Mouse (Mus musculus) T-helper 2 cell (primary cell): ENCODE measurements around the gene Hes3.

ENCODE experiments used
- in situ Hi-C: fragments of 300-600 bp; cut with MboI, MseI; formaldehyde crosslinking; loops from one replicate; pipeline ENCODE4 v1.15.1; 2025; ENCODE audit warnings: high pct_unique_total_duplicates

The Hes3 gene

DNA sequence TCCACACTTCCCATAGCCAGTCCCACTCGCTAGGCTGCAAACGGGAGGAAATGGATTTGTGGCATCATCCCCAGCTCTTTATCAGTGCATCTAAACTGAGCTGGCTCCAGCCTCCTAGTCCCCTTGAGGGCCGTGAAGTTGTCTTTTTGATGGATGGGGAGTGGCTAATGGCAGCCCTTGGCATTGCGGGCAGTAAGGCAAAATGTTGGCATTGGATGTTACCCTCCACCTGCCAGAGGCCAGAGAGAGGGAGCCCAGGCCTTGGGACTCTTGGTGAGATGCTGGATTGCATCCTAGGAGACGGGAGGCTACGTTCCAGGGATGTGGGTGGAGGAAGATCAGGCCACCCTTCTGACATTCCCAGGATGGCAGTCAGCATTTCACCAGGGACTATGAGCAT is 14.5 kb upstream of the Hes3 start:
- in situ Hi-C loops, result no loop called here

DNA sequence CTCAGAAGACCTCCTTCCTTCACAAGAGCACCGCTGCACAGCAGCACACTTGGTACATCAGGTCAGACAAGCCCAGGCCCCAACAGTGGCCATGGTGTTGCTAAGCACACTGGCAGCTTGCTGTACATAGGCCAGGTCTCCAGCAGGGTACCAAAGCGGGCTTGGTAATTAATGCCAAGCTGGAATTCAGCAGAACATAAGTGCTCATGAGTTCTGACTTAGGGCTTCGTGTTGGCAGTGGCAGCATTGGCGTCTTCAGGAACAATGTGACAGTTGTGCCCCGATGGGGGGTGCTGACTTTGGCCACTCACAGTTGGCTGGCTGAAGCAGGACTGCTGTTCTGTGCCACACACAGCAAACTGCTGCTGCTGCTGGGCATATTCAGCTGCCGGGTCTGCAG is 13.2 kb upstream of the Hes3 start:
- in situ Hi-C loops, result no loop called here

DNA sequence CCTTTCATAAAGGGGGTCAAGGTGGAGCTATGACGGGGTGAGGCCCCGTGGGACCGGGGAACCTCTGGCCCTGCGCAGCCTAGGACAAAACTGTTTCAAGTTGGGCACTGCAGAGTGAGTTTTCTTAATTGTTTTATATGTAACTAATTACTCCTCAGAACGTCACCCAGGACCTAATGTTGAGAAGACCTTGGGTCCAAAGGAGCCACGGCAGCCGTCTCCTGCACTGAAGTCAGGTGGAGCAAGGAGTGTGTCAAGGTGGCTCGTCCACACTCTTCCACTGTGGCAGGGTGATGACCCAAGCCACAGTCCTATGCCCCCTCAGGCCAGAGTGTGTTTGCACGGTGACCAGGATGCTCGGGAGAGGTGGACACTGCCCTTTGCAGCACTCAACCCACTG is 11.7 kb upstream of the Hes3 start:
- in situ Hi-C loops, result no loop called here

DNA sequence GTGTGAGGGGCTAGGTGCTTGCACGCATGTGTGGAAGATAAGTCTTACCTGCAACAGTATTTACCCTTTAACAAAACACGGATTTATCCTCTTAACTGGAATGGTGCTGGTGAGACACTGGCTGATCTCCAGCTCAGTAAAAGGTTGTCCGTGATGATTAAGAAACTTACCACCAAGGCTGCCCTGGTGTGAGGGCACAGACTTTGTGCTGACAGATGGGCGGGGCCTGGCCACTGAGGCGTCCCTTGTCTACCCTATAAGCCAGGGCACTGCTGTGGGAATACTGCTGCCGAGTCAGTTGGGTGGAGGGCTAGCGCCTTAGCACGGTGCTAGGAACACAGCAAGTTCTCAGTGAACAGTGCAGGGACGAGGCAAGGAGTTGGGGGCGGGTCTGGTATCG is 10.6 kb upstream of the Hes3 start:
- in situ Hi-C loops, result no loop called here

DNA sequence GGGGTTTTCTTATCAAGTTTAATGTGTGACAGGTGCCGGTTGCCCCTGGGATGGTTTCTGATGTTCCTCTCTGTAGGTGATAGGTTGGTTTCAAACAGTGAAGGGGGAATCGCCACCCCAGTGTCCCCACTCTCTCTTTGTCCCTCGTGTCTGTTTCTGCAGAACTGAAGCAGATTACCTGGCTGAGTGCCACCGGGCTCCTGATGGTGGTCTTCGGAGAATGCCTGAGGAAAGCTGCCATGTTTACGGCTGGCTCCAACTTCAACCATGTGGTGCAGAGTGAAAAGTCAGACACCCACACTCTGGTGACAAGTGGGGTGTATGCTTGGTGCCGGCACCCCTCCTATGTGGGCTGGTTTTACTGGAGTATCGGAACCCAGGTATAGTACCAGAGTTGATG is 8.9 kb upstream of the Hes3 start:
- in situ Hi-C loops, result no loop called here

DNA sequence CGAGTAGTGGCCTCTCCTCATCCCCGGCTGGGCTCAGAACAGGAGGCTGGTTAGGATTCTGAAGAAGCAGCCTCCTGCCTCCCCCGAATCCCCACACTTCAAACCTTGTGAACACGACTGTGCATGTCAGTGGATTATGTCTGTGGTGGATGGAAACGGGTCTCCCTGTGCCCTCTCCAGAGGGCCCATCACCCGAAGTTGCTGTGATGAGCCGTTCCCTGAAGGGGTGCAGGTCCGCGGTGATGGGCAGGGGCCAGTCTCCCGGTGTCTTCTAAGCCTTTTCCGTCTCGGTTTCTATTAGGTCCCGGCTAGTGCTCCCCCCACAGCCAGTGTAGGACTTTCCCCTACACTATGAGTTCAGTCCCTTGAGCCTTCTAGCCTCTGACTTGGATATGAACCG is 7.4 kb upstream of the Hes3 start:
- in situ Hi-C loops, result loop anchor here (10.0 kb wide), 1 partner anchor 364 kb away; the partner anchor contains the start of gene Dnajc11

DNA sequence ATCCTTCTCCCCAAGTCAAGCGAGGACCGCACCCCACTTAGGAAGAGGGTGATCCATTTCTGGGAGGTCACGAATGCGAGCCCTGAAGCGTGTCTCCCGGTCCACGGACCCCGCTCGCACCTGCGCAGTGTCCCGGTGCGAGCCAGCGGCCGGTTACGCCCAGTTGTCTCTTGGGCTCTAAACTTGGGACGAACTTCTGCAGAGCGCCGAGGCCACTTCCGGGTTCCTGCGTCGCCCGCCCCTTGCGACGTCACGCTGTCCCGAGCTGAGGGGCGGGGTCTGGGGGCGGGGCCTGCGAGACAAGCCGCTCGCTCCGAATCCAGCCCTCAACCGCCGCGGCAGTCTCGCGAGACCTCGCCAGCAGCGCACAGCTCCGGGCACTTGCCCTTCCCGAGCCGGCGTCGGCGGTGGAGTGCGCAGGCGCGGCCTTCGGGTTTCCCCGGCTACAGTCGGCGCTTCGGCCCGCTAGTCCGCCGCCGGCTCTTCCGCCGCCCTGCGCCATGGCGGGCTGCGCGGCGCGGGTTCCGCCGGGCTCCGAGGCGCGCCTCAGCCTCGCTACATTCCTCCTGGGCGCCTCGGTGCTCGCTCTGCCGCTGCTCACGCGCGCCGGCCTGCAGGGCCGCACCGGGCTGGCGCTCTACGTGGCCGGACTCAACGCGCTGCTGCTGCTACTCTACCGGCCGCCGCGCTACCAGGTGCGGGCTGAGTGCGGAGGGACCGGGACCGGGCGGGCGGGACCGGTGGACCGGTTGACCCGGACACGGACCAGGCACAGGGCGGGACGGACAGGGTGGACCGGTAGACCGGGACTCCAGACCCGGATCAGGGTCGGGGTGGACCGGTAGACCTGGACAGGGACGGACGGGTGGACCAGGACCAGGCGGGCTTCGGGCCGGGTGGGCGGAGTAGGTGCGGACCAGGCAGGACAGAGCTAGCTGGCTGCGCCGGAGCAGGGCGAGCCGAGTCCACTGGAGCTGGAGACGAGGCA is 5.7 kb upstream of the Hes3 start, which contains the start of gene Icmt:
Icmt (plus strand) TSS at position 354 of the 988 bp plus-strand sequence.
- in situ Hi-C loops, result loop anchor here (10.0 kb wide), 1 partner anchor 362 kb away; the partner anchor contains the start of gene Dnajc11

DNA sequence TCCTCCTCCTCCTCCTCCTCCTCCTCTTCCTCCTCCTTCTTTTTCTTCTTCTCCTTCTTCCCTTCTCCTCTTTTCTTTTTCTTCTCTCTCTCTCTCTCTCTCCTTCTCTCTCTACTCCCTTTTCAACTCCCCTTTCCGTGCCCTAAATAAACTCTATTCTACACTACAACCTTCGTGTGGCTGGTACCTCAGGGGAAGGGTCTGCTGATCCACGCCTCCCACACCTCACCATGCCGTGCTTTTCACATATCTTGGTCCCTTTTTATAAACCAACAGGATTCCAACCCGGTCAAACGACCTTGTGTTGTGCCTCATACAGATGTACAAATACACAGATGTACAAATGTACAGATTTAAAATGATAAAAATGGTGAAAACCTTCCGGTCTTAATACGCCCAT is 4.9 kb upstream of the Hes3 start:
- in situ Hi-C loops, result loop anchor here (10.0 kb wide), 1 partner anchor 362 kb away; the partner anchor contains the start of gene Dnajc11

DNA sequence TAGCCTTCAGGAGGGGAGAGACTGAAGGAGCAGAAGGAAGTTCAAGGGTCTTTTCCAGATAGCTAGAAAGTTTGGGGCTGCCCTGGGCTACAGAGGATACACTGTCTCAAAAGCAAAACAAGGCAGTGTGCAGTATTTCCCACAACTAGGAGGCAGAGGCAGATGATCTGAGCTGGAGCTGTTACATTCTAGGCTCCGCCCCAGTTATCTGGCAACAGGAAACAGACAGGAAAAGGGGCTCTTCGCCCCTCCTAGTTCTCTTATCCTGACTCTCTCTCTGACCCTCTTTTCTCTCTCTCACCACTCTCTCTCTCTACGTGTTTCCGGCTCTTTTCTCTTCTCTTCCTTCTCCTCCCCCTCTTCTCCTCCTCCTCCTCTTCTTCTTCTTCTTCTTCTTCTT is 4.5 kb upstream of the Hes3 start:
- in situ Hi-C loops, result loop anchor here (10.0 kb wide), 1 partner anchor 361 kb away; the partner anchor contains the start of gene Dnajc11

DNA sequence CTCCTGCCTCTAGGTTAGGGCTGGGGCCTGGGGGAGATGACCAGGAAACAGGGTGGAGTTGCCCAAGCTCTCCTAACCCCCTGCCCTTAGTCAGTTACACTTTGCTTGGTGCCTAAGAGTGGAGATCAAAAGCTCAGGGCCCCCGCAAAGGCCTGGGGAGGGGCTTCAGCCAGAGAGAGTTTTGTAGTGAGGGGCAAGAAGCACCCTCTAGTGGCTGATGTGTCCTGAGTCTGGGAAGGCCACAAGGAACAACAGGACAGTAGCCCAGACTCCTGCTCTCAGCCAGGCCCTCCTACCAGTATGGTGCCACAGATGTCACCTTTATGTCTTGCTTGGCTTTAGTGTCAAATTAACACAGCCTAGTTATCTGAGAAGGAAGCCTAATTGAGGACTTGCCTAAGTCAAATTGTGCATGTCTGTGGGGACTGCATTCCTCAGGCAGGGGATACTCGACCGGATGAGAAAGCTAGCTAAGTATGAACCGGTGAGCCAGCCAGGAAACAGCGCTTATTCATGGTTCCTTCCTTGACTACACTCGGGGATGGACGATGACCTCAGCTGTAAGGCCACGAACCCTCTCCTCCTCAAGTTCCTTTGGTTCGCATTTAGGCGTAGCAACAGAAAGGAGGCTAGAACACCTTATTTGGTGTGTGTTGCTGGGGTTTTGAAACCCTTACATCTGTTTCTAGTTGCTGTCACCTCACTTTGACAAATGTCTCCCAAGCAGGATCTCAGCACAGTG is 2.9 kb upstream of the Hes3 start:
- in situ Hi-C loops, result loop anchor here (10.0 kb wide), 1 partner anchor 360 kb away; the partner anchor contains the start of gene Dnajc11

DNA sequence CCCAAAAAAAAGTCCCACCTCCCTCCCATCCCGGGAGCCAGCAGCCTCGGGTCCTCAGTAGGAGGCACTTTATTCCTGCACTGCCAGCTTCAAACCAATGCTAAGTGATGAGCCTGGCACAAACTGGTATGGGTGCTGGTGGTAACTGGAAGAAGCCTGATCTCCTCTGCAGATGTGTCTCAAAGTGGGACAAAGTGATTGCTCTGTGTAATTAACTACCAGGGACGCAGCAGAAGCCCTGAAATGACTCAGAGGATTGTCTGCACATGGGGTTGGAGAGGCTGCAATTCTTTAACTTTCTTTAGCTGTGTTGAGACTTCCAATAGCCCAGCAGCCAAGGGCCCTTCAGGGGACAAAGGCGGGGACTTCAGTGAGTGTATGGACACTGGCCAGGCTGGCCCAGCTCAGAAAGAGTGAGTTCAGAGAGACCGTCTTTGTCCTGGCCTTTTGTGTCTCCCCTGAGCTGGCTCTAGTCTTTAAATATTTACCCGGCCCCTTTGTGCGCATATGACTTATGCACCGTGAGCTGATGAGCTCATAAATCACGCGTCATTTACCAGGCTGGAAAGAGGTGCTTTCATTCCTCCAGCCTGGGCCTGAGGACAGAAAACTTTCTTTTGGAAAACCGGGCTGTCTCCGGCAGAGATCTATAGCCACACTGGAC is 772 bp upstream of the Hes3 start:
- in situ Hi-C loops, result loop anchor here (10.0 kb wide), 1 partner anchor 357 kb away; the partner anchor contains the start of gene Dnajc11

DNA sequence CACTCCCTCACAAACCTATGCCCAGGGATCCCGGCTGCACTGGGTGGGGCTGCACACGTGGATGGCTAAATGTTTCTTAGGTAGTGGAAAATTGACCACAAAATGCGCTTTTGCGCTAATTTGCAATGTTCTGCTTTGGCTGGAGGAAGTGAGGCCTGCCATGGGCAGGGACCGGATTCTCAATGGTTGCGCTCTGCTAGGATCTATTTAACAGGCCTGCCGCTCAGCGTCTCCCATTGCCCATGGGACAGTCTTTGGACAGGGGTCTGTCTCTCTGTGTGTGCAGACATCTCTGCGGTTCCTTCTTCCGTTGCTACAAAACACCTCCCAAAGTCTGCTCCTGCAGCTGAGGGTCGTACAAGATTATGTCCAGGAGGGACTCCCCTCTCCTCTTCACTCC is 471 bp downstream of the Hes3 start:
- in situ Hi-C loops, result loop anchor here (10.0 kb wide), 1 partner anchor 356 kb away; the partner anchor contains the start of gene Dnajc11

DNA sequence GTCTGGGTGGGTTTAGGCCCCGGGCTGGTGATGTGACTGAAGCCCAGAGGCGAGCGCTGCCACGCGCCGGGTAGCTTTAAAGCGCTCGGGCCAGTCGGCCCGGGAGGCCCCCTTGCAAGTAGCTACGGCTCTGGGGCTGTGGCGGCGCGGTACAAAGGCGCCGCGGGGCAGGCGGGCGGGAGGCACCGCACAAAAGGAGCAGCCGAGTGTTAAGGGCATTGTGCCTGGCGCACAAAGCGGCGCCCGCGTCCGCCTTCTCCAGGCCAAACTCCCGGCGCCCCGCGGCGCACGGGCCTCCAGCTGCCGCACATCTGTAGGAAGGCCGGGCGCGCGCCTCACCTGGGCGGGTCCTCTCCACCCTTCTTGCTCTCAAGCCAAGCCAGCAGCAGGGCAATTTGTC is 1.1 kb downstream of the Hes3 start:
- in situ Hi-C loops, result loop anchor here (10.0 kb wide), 1 partner anchor 356 kb away; the partner anchor contains the start of gene Dnajc11

DNA sequence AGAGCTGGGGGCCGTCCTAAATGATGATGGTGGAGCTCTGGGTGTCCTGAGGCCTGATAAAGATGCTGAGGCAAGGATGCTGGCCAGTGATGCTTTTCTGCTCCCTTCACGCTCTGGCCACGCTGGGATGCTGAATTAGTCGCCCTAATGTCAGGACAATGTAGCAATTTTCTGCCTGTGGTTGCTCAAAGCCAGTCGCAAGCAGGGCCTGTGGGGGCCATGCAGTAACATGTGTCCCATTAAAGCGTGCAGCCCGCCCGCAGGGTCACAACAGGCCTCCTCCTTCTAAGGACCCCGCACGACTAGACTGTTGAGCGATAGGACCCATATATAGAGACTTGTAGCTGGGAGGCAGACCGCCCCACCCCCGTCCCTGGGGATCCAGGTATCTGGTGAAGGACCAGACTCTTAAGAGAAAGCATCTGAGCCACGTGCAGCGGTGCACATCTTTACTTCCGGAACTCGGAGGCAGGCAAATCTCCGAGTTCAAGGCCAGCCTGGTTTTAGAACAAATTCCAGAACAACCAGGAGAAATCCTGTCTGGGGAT is 3.0 kb downstream of the Hes3 start:
- in situ Hi-C loops, result no loop called here

DNA sequence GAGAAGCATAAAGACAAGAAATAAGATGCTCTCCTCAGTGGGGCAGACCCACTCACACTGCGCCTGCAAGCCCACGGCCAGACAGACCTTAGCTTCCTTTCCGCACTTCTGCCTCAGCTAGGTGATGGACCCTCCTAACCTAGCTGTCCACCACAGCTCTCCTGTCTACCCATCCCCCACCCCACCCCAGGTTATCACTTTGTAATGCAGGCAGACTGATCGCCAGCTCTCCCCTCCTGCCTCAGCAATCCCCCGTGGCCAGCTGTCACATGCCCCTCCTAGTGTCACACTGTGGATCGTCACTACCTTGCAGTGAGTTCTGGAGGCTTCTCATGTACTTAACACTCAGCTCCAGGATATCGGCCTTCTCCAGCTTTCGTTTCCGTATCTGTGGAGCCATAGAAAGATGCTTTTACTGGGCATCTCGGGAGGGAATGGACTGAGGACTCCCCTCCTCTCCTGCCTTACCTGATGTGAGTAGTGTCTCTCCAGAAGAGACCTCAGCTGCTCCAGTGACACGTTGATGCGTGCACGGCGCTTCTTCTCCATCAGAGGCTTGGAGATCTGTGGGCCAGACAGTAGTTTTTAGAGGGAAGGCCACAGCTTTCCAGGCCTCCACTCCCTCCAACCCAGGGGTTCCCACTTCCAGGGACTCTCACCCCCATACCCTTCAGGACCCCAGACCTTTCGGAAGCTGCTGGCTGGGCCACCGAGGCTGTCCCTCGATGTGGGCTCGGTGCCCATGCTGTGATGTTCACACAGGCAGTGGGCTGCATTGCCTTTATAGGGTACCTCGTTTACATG is 3.9 kb downstream of the Hes3 start:
- in situ Hi-C loops, result no loop called here

DNA sequence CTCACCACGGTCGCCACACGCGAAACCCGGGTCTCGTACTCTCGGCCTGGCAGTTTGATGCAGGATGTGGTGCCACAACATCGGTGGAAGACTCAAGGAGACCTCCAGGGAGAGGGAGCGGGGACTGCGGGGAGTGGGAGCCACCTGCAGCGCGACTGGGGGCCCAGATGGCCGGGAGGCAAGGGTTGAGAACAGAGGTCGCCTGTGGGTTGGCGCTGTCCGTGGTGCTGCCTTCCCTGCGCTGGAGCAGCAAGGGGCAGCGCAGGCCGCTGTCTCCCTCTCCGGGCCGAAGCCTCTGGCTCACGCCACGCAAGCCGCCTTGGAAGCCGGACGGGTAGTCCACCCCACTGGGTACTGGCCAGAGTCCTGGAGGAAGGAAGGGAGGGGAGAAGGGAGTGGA is 4.6 kb downstream of the Hes3 start:
- in situ Hi-C loops, result no loop called here

DNA sequence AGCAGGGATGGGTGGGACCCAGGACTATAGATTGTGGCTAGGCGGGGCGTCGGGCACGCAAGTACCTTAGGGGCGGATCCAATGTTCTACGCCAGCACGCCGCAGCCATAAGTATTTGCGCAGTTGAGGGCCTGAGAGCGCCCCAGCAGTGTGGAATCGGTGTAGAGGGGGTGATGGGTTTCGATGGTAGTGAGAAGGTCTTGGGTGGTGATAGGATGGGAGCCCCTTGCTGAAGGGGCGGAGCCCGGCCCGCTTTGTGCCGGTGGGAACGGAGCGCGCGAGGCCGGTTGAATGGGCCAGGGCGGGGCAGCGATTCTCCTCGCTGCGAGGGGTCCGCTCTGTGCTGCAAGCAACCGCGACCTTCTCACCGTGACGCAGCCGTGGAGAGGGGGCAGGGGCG is 5.3 kb downstream of the Hes3 start:
- in situ Hi-C loops, result no loop called here

DNA sequence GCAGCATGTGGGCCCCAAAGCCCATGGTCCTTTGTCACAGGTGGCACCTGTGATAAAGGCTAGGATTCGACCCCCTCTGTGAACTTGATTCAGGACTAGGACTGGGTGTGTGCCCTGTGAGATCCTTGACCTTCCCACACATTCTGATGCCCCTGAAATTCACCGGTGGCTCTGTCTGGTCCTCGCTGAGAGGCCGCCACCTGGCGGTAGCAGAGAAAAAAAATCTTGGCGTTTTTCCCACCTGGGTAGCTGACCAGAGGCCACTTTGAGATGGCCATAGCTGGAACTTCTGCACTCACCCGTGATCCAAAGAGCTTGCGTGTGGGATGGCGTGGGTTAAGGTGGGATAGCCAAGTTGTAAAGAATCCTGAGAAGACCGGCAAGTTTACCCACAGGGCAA is 6.0 kb downstream of the Hes3 start:
- in situ Hi-C loops, result no loop called here

DNA sequence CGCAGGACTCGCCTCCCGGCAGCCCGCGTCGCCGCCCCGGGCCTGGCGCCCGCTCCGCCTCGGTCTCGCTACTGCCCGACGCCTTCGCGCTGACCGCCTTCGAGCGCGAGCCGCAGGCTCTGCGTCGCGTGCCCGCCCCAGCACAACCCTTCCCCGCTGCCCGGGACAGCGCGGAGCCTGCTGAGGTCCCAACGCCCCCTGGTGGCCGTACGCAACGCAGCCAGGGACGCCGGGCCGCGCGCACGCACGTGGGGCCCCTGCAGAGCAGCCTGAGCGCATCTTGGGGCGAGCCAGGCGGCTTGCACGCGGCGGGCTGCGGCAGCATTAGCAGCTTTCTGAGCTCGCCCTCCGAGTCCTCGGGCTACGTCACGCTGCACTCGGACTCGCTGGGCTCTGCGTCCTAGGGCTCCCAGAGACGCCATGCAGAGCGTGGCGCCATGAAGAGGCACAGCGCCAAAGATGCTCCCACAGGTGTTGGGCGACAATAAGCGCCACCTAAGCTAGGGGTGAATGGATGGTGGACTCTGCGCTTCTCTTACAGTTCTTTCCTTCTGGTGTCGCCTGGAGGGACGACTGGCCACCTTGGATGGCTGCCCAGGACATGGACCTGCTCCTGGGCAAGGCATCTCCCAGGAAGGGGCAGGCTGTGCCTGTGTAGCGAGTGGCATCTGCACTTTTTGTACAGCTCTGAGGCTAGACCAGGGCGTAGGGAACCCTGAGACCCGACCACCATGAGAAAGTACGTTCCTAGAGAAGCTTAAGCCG is 8.1 kb downstream of the Hes3 start:
- in situ Hi-C loops, result loop anchor here (5.0 kb wide), 1 partner anchor 111 kb away; no protein-coding TSS in a partner anchor
